Mouse (Mus musculus) retina, adult 2 months (tissue): ENCODE results near the gene Nr4a1.

Source experiments
- DNase-seq: peaks from one replicate; pipeline ENCODE4 v3.0.0-alpha.2; 2012; ENCODE audit warnings: low read depth, low spot score

Gene Nr4a1

DNA sequence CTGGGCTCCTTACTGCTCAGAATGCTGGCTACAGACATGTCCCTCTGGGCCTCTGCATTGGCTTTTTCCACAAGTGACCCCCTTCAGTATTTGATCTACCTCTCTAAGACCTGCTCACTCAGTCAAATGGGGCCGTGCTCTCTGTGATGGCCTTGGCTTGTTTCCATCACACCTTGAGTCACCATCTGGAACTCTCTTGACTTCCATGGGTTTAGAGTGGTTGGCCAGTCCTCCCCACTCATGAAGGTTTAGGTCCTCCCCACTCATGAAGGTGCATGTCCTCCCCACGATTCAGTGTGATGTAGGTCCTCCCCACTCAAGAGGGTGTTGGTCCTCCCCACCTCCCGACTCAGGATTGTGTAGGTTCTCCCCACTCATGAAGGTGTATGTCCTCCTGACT is 20.9 kb upstream of the Nr4a1 start:
- DNase-seq = no peak

- DNase-seq = no peak
Observed at GRCm38 (mm10) chr15:101233641-101234275, 20.3 kb upstream of the Nr4a1 start.

- no peak for DNase-seq
Observed at GRCm38 (mm10) chr15:101234611-101235341, 19.3 kb upstream of the Nr4a1 start.

GRCm38 (mm10) chr15:101235342-101235698 is 18.7 kb upstream of the Nr4a1 start:
- no peak for DNase-seq

GRCm38 (mm10) chr15:101235728-101236327 is 18.2 kb upstream of the Nr4a1 start:
- DNase-seq = no peak

GRCm38 (mm10) chr15:101236878-101237277 is 17.2 kb upstream of the Nr4a1 start:
- no peak for DNase-seq

GRCm38 (mm10) chr15:101238885-101239511 is 15.1 kb upstream of the Nr4a1 start:
- DNase-seq = no peak

DNA sequence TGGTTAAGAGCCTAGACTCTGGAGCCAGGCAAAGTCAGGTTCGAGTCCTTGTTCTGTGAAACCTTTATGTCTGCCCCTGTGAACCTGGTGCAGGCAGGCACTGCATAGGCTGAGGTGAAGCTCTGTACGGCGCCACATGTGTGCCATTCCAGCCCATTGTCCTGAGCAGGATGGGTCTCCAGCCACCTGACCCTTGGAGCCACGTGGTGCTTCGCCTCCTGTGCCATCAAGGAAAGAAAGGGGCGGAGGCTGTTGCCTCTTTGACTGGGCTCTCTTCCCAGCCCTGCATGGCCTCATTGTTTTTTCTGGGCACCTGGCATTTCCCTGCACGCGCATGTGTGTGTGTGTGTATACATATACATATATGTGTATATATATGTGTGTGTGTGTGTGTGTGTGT is 14.2 kb upstream of the Nr4a1 start:
- no peak for DNase-seq

DNA sequence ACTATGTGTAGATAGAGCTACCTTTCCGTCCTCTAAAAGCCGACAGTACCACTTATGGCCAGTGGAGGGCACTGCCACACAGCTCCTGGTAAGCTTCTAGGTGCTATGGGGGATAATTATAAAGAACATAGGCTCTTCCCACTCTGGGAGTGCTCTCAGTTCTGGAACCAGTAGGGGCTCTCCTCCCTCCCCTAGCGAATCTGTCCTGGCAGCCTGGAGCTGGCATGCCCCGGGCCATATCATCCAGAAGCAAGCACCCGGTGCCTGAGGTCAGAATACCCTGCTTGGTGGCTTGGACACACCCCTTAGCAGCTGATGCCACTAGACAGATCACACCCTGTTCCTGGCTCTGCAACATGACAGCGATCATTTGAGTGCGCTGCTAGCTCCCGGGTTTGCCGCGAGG is 13.3 kb upstream of the Nr4a1 start:
- DNase-seq = peak; percentile 72

- no peak for DNase-seq
Observed at GRCm38 (mm10) chr15:101241236-101241635, 12.8 kb upstream of the Nr4a1 start.

- DNase-seq = no peak
Observed at GRCm38 (mm10) chr15:101241853-101242252, 12.2 kb upstream of the Nr4a1 start.

- no peak for DNase-seq
Observed at GRCm38 (mm10) chr15:101242645-101243044, 11.4 kb upstream of the Nr4a1 start.

DNA sequence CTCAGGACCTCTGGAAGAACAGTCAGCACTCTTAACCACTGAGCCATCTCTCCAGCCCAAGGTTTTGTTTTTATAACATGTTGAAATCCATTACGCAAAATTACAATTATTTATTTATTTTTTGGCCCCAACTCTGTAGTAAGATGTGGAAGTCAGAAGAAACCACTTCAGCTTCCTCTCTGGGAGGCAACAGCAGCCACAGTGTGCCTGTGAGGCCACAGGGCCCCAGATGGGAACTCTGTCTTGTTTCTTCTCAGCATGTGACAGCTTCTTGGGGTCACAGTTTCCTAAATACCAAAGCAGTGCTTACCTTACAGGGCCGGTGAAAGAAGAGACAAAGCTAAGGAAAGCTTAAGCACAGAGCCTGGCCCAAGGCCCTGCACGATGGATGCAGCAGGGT is 10.1 kb upstream of the Nr4a1 start:
- no peak for DNase-seq

DNA sequence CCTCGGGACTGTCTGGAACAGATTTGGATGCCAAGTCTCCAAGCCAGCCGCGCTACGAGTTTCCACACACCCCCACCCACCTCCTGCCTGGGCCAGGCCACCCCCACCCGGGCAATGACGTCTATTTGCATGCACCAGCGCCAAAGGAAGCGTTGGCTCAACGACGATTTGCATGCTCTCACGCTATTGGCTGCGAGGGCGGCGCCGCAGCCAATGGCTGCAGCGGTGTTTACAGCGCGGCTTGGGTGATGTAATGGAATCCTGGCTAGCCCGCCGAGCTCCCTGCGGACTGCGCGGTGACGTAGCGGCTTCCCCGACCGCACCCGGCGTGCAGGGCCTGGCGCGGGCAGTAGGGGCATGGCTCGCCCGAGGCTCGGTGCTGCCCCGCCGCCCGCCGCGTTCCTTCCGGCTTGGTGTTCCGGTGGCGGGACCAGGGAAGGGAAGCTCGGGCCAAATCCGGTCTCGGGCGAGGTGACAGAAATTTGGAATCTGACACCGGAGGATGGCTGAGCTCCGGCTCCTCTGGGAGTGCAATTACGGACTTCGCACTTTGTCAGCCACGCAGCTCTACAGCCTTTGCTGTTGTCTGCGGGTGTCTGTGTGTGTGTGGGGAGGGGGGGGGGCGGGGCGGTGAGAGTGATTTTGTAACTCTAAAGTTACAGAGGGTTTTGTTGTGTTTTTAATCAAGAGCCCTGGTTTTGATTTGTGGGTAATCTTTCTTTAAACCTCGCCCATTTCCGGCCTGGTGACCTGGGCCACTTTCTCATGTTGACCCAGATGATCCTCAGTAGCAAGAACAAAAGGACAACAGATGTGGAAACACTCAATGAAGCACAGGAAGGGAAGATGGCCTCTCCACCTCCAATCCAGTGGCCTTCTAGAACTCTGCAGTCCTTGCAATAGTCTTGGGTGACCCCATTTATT is 7.6 kb upstream of the Nr4a1 start:
- peak; percentile 95 for DNase-seq

DNA sequence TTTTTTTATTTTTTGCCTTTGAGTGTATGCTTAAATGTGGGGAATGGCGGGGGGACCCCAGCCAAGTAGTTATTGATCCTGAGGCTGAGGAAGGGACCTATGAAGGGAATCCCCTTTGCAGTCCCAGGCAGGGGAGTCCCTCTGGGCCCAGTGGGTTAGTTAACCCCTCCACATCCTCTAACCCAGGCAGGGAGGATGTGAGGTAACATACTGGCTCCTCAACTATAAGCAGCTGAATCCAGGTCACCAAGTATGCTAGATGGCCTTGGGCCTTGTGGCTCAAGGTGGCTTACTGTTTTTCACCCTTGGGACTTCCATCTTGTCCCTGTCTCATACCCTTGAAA is 6.9 kb upstream of the Nr4a1 start:
- DNase-seq = no peak

- no peak for DNase-seq
Observed at GRCm38 (mm10) chr15:101248029-101248710, 5.9 kb upstream of the Nr4a1 start.

- DNase-seq = no peak
Observed at GRCm38 (mm10) chr15:101250220-101250800, 3.8 kb upstream of the Nr4a1 start.

- DNase-seq = no peak
Observed at GRCm38 (mm10) chr15:101251930-101252329, 2.1 kb upstream of the Nr4a1 start.

- no peak for DNase-seq
Observed at GRCm38 (mm10) chr15:101252614-101253013, 1.5 kb upstream of the Nr4a1 start.

- no peak for DNase-seq
Observed at GRCm38 (mm10) chr15:101253563-101253885, 545 bp upstream of the Nr4a1 start.
